Mouse (Mus musculus) R1 (cell line): ENCODE measurements at regions not wholly inside any gene's neighbourhood (a gene's known extent, or its start where the extent isn't known, plus 50 kb on each side); places are given as distances from the start of the nearest gene placed in this dataset.
"Not testable (repeated sequence)": the region's sequence is repeated elsewhere in the genome, so short reads cannot be mapped to it uniquely, and the experiment has no call there.

Experiments
- DNase-seq: peaks from one replicate; pipeline ENCODE4 v3.0.0-alpha.2; 2018; ENCODE audit warnings: low read depth, low spot score

DNA sequence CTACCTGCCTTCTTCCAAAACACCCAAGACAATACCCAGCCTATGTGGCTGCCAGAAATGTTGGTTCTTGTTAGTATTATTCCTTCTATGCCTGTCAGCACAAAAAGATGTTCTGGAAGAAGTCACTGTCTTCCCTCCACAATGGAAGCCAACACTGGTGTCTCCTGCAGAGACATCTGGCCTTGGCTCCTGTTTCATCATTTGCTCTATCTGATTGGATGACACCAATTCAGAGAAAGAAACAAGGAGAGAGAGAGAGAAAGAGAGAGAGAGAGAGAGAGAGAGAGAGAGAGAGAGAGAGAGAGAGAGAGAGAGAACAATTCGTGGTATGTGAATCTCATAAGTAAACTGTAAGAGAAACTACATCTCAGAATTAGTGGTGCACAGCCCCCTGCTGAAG, 218.9 kb upstream of the Klf3 start:
- no peak for DNase-seq

DNA sequence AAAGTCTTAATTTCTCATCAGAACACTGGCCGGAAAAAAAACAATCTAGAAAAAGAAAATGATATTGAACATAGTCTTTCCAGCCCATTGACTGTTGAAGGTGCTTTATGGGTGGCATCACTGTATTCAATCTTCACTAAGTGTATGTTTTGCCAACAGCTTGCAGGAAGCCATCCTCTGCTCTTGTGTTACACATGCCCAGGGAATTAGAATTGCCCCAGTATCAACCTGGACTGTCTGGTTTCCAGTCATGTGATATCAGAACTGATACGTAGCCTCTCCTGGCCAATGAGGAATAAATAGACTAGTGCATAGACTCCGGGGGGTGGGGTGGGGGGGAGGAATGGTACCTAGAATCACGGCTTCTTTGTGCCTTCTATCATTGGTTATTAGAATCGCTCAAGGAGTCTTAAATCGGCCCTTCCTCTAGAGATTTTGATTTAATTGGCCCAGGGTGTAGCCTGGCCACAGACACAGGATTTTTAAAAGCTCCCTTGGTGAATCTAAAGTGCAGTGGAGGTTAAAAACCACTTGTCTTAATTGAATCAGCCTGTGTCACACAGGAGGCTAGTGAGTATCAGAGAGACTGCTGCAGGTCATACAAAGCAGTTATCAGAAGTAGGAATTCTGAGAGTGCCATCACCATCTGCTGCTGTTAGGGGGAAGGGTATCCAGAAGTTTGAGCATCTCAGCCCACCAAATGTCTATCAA, 218.0 kb upstream of the Klf3 start:
- no peak for DNase-seq

DNA sequence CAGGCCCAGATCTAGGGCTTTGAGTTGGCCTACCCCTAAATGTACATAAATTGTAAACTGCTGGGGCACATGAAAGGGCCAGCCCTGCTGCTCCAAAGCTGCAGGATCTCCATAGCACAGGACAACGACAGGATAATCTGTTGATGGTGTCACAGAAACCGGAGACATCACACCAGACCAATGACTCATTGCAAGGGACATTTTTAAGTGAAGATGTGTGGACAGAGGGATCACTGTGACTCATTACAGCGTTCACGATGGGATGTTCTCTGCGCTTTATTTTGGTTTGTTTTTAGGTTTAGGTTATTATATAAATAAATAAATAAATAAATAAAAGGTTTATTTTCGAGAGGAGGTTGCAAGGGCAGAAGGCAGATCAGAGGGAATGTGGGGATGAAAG, 216.9 kb upstream of the Klf3 start:
- DNase-seq = no peak

DNA sequence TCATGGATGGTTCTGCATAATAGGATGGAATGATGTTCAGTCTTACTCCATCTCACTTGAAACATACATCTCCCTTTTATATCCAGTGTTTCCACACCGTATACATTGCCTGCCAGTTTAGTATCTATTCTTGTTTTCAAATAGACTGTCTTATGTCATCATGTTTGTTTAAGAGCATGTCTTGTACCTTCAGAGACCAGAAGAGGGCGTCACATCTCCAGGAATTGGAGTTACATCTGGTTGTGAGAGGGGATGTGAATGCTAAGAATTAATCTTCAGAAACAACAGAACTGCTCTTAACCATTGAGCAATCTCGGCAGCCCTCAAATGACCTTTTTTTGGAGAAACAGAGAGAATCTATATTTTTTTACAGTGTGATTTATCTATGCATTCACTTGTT, 216.3 kb upstream of the Klf3 start:
- DNase-seq = peak; percentile 78

DNA sequence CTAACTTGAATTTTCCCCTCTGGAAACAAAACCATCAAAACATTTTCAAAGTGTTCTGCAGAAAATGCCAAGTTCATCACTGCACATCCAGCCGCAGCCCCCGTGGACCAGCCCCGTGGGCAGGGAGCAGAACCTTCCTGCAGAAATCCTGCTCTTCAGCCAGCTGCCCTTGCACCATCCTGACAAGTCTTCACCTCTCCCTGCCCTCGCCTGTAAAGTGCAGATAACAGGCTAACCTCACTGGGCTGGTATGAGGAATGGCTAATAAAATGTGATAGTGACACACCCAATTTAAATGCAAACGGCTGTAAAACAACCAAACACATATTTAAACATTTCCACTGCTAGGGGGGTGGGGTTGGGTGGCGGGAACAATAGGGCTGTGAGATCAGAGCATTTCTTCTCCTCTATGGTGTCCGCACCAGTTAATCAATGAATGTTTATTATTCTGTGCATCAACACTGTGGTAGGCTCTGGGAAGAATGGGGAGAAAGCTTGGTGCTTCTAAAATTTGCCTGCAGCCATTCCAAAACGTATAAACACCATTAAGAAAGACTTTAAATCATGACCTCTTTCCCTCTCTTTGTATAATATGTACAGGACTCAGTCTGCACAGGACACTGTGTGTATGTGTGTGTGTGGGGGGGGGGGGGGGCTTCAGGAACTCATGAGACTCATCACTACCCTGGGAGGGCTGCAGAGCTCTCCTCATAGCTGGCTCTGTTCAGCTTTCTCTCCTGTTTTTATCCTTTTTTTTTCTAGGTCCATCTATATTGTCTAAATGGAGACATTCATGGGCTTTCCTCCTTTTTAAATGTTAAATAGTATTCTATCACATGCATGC, 215.1 kb upstream of the Klf3 start:
- DNase-seq = peak; percentile 56

DNA sequence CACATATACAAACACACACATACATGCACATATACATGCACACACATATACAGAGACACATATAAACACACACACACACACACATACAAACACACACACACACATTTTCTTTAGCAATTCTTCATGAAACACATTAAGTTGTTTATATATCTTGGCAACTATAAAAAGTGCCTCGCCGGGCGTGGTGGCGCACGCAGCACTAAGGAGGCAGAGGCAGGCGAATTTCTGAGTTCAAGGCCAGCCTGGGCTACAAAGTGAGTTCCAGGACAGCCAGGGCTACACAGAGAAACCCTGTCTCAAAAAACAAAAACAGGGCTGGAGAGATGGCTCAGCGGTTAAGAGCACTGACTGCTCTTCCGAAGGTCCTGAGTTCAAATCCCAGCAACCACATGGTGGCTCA, 214.4 kb upstream of the Klf3 start:
- not testable (repeated sequence) for DNase-seq

DNA sequence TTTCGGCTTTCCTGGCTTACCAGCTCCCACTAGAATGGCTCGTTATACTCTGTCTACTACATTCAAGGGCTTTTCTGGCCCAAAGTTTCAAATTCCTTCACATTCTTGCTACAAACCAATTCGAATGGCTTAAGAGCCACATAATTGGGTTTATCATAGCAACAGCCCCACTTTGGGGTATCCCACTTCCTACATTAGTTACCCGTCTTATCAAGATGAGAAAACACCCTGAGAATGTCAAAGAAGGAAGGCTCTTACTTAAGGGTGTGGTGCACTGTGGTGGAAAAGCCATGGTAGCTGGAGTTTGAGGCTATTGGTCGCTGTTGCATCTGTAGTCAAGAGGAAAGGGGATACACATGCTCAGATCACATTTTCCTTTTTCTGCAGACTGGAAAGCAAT, 213.2 kb upstream of the Klf3 start:
- DNase-seq = no peak

DNA sequence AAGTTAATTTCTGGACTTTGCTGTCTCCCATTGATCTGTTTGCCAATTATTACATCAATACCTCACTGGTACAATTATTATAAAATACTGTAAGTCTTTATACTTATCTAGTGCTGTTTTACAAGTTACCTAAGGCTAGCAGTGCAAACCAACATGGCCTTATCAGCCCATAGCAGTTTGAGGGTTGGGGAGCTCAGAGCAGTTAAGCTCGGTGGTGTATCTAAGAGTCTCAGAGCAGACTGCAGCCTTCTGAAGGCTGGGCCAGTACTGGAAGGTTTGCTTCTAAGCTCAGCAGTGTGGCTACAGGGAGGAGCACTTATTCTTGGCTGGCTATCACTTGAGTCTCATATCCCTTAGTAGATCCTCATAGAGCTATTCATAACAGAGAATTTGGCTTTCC, 212.4 kb upstream of the Klf3 start:
- DNase-seq = no peak

DNA sequence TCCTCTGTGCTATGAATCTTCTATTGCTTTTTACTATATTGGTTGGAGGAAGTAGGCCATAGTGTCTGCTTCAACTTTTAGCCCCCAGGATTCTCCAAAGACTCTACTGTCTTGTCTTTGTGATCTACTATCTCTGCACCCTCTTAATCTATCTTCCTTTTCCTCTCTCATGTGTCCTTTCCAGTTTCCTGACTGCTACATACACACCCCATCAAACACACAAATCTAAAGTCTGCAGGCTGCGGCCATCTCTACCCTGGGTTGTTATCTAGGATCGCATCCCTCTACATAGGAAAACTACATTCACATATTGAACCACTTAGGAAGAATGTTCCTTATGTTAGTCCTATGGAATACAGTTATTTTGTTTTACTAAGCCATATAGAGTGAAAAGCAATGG, 211.4 kb upstream of the Klf3 start:
- DNase-seq = no peak

DNA sequence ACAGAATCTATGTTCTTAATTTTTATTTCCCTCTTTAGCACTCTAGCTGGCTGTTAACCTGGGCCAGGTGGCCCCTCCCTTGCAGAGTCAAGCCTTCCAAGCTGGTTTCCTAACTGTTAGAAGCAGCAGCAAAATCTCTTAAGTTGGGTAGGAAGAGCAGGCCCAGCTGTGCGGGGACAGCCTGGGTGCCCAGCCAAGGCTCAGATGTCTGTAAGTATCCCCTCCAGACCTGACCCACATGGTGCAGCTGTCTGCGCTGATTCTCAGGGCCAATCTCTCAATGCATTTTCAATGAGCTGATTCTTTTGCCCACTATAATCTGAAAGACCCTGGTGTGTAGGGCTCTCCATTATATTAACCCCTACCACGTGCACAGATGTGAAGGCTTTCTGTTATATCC, 208.0 kb upstream of the Klf3 start:
- no peak for DNase-seq

DNA sequence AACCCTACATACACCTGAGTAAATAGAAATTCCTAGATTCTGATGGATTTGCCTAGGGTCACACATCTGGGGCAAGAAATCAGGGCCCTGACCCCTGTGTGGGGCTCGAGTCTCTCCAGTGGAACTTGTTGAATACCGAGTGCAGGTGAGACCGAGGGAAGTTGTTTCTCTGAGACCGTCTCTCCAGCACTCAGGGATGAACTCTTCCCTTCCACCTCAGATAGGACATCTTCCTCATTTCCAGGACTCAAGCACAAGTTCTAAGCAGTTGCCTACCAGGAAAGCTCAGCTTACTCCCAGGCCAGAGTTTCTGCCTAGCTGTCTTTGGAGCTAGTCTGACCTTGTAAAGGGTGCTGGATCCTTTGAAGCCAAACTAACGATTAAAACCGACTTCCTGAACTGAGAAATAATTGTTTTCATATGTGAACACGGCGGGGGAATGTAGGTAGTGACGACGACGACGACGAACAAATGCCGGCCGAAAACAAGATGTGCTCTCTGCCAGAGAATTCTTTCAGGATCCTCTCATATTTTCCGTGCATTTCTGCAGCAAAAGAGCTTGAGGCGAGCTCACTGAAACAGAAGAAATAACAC, 207.3 kb upstream of the Klf3 start:
- DNase-seq = no peak

DNA sequence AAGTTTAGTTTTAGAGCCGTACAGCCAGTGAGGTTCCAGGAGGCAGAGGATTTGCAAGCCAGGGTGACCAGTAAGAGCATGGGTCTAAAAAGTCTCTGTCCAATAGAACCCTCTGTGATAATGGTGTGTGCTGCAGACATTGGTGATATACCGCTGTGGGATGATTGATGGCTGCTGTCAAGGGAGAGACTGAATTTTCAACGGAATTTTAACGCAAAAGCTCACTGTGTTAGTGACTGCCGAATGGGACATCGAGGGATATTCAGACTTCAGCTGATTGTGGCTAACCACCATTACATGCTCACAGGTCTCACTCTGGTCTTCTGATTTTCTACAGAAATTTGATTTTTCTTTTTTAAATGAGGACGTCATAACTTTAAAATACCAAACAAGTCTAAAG, 206.2 kb upstream of the Klf3 start:
- no peak for DNase-seq

DNA sequence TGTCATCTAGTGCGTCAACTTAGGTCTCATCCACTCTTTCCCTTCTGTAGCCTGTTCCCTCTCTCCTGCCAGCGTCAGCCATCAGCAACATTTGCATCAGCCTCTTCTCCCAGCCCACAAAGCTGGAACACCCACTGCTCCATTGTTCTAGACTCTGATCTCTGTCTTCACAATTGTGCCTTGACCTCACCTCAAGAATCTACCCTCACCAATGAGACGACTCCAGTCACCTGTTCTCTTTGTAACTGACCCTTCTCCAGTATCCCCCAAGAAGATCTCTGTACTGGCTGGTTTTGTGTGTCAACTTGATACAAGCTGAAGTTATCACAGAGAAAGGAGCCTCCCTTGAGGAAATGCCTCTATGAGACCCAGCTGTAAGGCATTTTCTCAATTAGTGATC, 205.7 kb upstream of the Klf3 start:
- DNase-seq = peak; percentile 90

DNA sequence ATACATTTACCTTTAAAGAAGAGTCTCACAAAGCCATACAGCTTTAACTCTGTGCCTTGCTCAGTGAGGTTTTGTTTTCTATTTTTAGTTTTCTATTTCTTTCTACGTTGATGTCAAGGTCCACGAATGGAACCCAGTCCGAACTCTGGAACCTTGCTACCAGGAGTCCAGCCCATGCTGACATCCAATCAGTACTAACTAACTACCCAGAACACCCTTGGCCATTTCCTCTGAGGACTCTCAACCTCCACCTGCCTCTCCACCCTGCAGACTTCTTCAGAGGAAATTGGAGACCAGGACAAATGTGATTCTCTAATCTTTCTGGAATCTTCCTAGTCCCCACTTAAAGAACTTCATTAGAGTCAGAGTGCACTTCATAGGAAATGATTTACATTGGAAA, 204.6 kb upstream of the Klf3 start:
- no peak for DNase-seq

DNA sequence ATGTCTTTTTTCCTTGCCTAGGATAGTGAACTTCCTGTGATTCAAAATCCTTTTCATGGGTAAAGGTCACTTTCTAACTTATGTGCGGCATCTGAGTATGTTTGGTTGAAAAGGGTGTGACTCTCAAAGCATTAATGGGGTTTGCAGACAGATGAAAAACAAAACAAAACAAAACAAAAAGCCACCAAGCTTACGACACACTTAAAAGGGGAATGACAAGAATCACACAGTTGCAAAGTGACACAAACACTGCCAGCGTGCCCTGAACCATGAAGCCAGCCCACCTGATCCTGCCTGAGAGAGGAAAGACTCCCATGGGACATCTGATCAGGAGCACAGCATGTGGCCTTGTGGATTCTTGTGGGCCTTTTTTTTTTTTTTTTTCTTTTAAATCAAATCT, 204.2 kb upstream of the Klf3 start:
- DNase-seq = no peak

DNA sequence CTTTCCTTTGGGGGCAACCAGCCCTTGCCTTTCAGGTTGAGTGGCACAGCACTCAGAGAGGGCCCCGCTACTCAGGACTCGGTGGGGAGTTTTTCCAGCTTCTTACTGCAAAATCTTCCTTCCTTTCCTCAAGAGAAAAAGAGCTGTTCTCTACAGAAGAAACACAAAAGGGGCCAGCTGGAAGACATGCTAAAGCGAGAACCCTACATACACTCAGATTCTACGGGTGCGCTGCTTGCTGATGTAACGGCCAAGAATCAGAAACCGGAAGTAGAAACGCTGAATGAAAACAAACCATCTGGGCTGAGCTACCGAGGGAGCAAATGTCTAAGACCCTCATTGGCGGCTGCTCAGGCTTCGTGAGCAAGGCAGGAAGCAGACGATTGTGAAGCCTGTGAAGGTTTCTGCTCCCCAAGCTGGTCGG, 203.3 kb upstream of the Klf3 start:
- peak; percentile 54 for DNase-seq

DNA sequence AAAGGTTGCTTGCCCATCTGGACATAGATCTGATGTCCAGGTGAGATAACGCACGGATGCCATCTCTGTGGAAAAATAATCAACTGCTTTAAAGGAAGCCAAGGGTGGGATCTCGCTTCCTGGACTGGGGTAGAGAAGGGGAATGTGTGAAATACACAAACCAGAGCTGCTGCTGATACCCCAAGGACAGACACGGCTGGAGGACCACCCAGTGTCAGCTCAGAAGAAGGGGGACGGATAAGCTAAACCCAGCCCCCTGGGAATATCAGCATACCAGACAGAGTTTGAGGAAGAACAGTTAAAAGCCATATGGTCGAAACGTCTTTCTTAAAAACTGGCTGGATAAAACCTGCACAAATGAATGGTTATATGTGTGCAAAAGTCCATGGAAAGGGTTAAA, 202.8 kb upstream of the Klf3 start:
- no peak for DNase-seq

DNA sequence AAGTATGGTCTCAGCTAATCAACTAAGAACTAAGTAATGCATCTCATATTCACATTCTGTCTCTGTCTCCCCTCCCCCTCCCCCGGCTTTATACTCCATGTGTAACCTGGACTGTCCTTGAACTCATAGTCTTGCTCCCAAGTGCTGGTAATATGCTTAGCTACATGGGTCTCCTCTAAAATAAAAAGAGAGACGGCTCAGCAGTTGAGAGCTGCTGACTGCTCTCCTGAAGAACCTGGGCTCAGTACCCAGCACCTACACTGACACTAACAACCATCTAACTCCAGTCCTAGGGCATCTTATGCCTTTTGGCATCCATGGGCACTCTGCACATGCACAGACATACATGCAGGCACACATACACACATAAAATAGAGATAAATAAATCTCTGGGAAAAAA, 202.4 kb upstream of the Klf3 start:
- DNase-seq = no peak

DNA sequence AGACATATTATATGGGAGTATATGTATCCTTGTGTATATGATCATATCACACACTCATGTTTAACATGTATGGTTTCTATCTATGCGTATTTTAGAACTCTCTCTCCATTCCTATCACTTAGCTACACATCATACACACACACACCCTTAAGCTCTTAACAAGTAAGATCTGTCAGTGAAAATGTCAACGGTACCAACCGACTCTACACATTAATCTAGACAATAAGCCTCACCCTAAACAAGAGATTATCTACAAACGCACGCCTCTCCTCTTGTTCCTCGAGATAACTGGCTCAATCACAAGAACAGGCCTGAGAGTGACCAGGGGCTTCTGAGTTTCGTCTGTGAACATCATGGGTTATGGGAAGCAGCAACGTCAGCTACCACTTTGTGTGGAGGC, 201.9 kb upstream of the Klf3 start:
- DNase-seq = no peak

DNA sequence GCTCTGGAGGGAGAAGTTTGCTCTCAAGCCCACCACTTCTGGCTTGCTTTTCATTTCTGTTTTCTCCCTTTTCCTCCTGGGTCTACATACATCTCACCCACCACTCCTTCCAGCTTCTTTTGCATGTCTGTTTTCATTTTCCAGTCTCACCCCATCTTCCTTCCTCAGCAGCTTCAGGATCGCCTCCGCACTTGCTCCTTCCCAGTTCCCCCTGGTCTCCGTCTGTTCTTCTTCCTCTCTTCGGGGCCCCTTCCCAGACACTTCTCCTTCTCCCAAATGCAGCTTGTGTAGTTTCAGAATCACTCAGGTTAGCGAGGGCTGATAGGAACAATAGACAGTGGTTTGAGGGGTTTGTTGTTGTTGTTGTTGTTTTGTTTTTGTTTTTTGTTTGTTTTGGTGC, 201.4 kb upstream of the Klf3 start:
- DNase-seq = no peak

DNA sequence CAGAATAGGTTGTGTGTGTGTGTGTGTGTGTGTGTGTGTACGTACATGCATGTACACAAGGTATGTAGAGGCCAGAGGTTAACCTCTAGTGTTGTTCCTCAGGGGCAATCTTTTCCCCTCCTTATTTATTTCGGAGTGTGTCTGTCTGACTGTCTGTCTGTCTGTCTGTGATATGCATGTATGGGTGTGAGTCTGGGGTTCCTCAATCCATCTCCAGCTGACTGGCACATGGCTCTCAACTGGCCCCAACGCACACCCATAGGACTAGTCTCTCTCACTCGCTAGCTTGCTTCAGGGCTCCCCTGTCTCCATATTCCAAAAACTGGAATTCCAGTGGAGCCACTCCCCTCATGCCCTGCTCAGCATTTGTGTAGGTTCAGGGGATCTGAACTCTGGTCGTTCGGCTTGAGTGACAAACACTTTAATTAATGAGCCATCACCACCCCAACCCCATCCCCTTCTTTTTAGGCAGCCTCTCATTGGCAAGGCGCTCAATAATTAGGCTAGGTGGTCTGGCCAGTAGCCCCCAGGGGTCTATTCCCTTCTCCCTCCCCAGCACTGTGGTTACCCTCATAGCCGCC, 200.7 kb upstream of the Klf3 start:
- DNase-seq = no peak

DNA sequence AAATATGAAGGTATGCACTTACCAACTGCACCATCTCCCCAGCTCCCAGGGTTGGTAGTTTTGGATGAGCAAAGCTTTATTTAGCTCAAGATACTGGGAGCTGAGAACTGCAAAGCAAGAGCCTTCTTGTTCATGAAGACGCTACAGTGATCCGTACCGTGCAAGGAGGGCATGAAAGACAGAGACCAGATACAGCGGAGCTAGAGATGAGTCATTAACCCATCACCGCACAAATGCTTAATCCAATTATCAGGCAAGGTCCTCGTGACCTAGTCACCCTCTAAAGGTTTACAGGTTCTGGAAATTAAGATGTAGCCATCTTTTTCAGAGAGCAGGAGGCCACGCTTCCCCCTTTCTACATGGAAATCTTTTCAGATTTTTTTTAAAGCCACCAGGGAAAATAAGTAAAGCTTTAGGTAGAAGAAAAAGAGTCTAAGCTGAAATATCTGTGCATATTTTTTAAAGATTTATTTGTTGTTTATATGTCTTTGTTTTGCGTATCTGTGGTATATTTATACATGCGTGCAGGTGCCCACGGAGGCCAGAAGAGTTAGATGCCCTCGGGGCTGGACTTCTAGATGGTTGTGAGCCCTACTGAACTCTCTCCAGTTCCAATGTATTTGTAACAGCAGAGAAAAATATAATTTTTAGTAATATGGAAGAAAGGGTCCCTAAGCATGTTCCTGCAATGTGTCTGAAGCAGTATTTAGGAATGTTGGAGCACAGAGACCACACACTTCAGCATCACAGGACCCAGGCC, 200.0 kb upstream of the Klf3 start:
- no peak for DNase-seq
